Mouse (Mus musculus) small intestine, adult 10 weeks (tissue): ENCODE data around the gene Defb28. TPM values are rescaled to one million over a fixed set of nuclear protein-coding genes. Genes with fewer than 3 reads are reported as not detected.

Experiments
- polyA plus RNA-seq: library from polyadenylated mRNA; stranded (reverse); fragments of 350-450 nt; fragmentation: Illumina TruSeq; extraction: RNeasy Lipid Tissue Mini Kit (QIAGEN cat#74804); gene quantifications from one replicate; pipeline ENCODE4 v1.2.3, GENCODE M21; 2014; ENCODE audit warnings: low replicate concordance

Defb28 gene
- polyA plus RNA-seq, result not detected

DNA sequence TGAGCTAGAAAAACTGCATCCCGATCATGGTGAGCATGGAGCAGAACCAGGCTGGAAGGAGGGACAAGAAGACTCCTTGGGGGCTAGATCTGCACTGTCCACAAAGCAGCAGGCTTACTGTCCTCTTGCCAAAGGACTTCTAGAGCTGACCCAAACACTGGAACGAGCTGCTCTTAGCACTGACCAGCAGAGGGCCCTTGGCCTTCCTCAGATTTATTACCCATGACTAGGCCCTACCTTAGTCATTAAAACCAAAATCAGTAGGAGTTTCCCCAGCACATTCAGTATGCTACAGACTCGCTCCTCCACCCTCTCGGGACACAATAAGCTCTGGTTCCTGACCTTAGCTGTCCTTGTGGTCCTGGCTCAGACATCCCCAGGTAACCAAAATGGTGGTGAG is at the start of gene Defb28:
Defb28 (plus strand) TSS at position 275 of the 400 bp plus-strand sequence.

DNA sequence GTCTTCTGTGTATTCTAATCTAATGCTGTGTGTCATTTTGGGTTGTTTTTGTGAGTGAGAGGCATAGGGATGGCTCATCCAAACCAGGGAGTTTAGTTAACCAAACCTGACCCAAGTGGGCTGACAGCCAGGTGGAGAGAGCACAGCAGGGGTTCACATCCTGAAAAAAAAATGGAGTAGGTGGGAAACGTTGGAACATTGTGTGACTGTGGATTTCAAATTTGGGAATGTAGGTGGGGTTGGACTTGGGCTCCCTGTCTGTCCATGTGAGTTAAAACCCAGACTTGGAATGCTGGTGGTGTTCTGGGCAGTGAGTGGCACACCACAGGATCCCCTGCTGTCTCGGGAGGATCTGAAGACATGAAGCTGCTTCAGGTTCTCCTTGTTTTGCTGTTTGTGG is 41.3 kb upstream of the Defb28 start, which contains the start of gene Defb20:
Defb20 (plus strand) TSS at position 301 of the 400 bp plus-strand sequence.

DNA sequence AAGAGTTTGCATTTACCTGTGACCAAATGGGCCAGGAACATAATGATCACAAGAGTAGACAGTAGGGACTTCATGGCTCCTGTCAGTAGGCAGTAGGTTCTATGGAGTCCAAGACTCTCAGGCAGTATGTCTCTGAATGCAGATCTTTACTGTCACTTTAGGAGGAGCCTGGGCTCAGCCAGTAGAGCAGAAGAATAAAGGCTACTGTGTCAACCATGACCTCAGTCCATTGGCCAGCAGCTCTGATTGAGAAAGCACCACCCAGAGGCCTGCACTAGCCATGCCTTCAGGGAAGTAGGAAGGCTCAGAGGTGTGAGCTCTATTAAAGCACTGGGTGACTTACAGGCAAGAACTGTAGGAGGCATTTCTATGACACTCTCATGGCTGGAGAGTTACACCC is 28.0 kb upstream of the Defb28 start, which contains the start of gene Defb22:
Defb22 (minus strand) TSS at position 101 of the 400 bp plus-strand sequence.

DNA sequence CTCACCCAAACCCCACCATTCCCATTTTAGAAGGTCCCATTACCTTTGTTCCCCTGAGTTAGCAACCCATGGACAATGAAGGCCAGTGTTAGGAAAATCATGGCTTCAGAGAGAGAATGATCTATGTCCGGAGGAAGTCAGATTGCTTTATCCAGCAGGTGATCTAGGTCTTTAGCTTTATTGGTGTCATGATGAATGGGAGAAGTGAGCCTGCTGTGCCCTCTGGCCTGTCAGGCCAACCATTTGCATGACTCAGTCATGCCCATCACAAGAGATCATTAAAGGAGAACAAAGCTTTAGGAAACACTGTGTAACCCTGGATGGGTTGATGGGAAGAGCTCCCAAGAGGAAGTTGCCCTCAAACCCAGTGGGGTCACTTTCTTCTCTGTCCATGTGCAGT is 6.5 kb upstream of the Defb28 start, which contains the start of gene Defb26:
Defb26 (minus strand) TSS at position 101 of the 400 bp plus-strand sequence.

DNA sequence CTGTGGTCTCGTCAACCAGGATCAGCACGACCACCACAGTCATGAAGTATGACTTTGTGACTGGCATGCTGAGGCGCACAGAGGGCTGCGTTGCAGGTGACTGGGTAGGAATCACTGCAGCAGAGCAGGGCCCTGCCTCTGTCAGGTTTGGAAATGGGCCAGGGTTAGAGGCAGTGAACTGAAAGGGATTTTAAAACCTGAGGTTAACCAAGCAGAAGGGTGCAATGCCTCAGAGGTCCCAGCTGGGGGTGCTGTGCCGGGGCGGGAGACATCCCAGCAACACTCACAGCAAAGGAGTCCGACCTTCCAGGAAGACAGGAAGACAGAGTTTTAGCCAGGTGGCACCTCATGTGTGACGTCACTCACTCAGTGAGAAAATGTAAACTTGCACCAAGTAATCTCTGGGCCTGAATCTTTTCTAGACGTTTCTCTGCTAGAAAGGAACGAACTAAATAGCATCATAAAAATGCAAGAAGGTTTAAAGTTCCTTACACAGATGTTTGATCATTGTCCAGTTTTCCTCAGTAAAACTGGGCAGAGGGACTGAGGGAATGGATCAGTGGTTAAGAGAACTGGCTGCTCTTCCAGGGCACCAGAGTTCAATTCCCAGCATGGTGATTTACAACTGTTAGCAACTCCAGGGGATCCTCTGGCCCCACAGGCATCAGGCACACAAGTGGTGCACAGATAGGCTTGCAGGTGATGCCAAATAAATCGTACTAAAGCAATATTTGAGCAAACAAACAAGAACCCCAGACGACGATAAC is 22.1 kb downstream of the Defb28 start, which contains the start of gene Defb29:
Defb29 (minus strand) TSS at position 155 of the 767 bp plus-strand sequence.

DNA sequence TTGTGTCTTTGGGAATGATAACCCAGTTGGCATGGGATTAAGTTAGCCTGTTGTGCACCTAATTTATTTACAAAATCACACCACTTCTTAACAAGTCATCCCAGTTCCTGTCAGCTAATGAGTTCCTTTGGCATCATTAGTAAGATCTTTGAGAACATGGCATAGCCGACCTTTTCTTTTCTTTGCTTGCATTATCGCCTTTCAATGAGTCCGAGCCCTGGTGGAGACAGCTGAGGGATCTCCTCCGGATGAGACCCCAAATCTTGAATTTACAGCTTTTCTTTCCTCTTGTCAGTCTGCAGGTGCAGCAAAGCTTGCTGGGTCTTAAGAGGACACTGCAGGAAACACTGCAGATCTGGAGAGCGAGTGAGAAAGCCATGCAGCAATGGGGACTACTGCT is 51.0 kb downstream of the Defb28 start, which contains the start of gene Gm17416:
Gm17416 (plus strand) TSS at position 301 of the 400 bp plus-strand sequence.

Other genes starting within 250 kb of the Defb28 start
- gene Tbc1d20, start 224.4 kb upstream of the Defb28 start, polyA plus RNA-seq, result 22.9 TPM
- 1.3 TPM for gene Rbck1, start 185.6 kb upstream of the Defb28 start, polyA plus RNA-seq
- gene Trib3, start 174.2 kb upstream of the Defb28 start, polyA plus RNA-seq, result 0.26 TPM
- gene Nrsn2, start 141.6 kb upstream of the Defb28 start, polyA plus RNA-seq, result not detected
- 0.11 TPM for gene Sox12, start 120.2 kb upstream of the Defb28 start, polyA plus RNA-seq
- 0.82 TPM for gene Zcchc3, start 103.2 kb upstream of the Defb28 start, polyA plus RNA-seq
- gene 6820408C15Rik, start 102.7 kb upstream of the Defb28 start, polyA plus RNA-seq, result not detected
- gene Defb23, start 53.6 kb upstream of the Defb28 start, polyA plus RNA-seq, result not detected
- not detected for gene Defb20, start 41.2 kb upstream of the Defb28 start, polyA plus RNA-seq
- not detected for gene Defb22, start 28.1 kb upstream of the Defb28 start, polyA plus RNA-seq
- not detected for gene Defb26, start 6.6 kb upstream of the Defb28 start, polyA plus RNA-seq
- not detected for gene Defb29, start 21.8 kb downstream of the Defb28 start, polyA plus RNA-seq
- not detected for gene Gm17416, start 51.1 kb downstream of the Defb28 start, polyA plus RNA-seq
- not detected for gene Defb21, start 54.5 kb downstream of the Defb28 start, polyA plus RNA-seq
- not detected for gene Defb19, start 62.1 kb downstream of the Defb28 start, polyA plus RNA-seq
- gene Defb45, start 81.1 kb downstream of the Defb28 start, polyA plus RNA-seq, result not detected
- gene Defb36, start 86.1 kb downstream of the Defb28 start, polyA plus RNA-seq, result not detected
- gene Defb25, start 104.8 kb downstream of the Defb28 start, polyA plus RNA-seq, result not detected
- 0.26 TPM for gene Rem1, start 108.7 kb downstream of the Defb28 start, polyA plus RNA-seq
- gene H13, start 151.2 kb downstream of the Defb28 start, polyA plus RNA-seq, result 11.7 TPM
- gene Mcts2, start 168.8 kb downstream of the Defb28 start, polyA plus RNA-seq, result 15.6 TPM
- 52.8 TPM for gene Id1, start 218.0 kb downstream of the Defb28 start, polyA plus RNA-seq
- not detected for gene Cox4i2, start 235.9 kb downstream of the Defb28 start, polyA plus RNA-seq